Mouse (Mus musculus) liver, adult (tissue): ENCODE data around the gene Snx30.

Experiments used
- GATA4 ChIP-seq: IDR thresholded peaks from 2 replicates; pipeline ENCODE4 v1.6.1; 2014; ENCODE audit warnings: mild to moderate bottlenecking, low read length; ENCODE audit not compliant: insufficient replicate concordance

Gene Snx30

DNA sequence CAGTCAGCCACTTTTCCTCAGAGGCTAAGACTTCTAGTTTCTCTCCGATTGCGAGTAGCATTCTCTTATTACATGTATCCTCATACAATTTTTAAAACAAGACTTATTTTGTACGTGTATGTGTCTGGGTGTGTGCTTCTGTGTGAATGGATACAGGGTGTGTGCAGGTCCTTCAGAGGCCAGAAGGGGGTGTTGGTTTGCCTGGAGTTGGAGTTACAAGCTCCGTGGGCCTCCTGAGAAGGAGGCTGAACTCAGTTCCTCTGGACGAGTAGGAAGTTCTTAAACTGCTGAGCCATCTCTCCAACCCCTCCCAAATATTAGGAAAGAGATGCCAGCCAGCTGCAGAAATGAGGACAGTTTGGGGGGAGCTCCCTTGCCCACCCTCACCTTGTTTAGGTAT is 2.8 kb downstream of the Snx30 start:
- TF ChIP-seq GATA4: no peak

- TF ChIP-seq GATA4: peak; percentile 81; the same call in 1 of the 2 replicates
Observed at GRCm38 (mm10) chr4:59814094-59814493, 8.5 kb downstream of the Snx30 start.

DNA sequence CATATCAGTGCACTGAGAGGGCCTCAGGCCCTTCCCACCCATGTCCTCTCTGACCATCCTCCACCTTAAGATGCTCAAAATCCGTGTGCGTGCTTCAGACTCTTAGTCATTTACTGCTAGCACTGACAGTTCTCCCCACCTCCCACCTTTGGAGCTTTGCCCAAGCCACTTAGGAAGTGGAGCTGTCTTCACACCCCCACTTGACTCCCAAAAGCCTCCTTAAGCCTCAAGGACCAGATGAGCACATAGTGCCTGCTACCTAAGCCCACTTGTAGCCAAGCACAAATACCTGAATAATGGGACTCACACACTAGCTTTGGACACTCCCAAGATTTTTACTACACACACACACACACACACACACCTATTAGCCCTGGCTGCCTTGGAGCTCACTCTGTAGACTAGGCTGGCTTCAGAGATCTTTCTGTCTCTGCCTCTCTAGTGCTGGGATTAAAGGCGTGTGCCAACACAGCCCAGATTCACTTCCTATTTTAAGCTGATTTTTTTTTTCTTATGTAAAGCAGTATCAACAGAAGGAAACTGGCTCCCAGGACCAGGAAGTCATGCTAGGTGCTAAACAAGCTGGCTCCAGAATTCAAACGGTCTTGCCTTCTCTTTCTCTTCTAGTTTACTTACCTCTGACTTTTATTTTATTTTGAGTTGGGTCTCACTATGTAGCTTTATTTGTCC is 9.6 kb downstream of the Snx30 start:
- no peak for TF ChIP-seq GATA4

- TF ChIP-seq GATA4: no peak
Observed at GRCm38 (mm10) chr4:59816016-59816415, 10.4 kb downstream of the Snx30 start.

DNA sequence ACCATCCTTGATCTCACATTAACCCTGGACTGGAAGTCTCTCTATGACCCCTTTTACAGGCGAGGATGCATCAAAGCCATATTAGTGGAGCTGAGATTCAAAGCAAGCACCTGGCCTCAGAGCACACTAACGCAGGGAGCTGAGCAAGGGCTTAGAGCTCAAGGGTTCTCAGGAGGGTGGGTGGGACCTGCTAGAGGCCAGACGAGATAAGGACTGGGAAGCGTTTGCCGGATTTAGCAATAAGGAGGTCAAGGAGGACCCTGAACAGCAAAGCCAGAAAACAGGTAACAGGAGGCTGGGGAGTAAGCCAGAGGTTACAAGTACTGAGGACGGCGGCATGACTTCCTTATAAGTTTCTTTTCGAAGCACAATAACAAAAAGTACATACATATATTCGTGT is 10.8 kb downstream of the Snx30 start:
- no peak for TF ChIP-seq GATA4

DNA sequence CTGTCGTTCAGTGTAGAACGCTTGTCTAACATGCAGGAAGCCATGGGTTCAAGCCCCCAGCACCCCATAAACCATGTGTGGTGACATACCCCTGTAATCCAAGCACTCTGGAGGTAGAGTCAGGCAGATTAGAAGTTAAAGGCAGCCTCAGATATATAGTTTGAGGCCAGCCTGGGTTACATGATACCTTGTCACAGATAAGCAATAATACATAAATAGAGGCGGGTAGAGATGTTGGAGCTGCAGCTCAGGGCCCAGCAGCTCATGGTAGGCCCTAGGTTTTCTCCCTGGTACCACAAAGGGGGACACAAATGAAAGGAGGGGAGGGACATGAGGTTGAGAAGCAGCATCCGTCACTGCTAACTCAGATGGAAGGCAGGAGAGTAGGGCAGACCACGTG is 12.2 kb downstream of the Snx30 start:
- no peak for TF ChIP-seq GATA4

DNA sequence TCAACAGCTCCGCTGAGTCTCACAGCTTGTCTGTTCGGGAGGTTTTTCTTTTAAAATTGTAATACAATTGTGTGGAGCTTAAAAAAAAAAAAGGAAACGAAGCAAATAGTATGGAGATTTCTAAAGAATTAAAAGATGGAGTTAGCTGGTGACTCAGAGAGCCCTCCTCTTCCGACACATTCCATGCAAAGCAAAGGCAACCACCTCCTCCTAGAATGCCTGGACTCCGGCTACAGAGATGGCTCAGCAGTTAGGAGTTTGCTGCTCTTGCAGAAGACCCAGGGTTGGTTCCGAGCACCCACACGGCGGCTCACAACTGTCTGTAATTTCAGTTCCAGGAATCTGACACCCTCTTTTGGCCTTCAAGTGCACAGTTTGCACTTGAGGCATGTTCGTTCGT is 12.9 kb downstream of the Snx30 start:
- no peak for TF ChIP-seq GATA4

DNA sequence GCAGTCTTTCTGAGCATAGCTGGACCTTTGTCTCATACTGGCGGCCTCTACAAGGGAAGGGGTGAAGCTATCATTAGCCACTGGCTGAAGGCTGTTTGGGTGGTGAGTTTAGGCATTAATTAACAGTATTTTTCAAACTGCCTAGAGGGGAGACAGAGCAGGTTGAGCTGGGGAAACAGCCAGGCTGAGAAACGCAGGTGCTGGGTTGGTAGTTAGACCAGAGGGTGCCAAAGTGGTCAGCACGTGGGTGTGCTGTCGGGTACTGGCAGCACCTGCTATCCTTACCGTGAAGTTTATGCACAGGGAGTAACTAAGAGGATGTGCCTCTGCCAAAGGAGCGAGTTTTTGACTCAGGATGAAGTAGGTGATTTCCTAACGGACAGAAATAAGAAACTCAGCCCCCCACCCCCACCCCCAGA is 13.4 kb downstream of the Snx30 start:
- no peak for TF ChIP-seq GATA4

GRCm38 (mm10) chr4:59819477-59820022 is 13.9 kb downstream of the Snx30 start:
- no peak for TF ChIP-seq GATA4

DNA sequence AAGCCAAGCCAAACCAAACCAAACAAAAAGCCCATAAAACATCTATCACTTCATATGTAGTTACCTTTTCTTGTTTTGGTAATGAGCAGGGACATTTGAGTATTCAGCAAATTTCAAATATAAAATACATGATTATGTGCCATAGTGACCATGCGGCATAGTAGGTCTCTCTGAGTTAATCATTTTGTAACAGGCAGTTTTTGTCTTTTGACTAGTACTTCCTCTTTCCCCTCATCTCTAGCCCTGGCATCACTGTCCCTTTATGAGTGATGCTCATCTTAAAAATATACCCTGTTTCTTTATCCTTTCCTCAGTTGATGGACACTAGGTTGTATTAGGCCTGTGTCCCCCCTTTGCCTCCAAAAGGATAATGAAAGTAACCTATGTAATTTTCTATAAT is 15.9 kb downstream of the Snx30 start:
- TF ChIP-seq GATA4: no peak

DNA sequence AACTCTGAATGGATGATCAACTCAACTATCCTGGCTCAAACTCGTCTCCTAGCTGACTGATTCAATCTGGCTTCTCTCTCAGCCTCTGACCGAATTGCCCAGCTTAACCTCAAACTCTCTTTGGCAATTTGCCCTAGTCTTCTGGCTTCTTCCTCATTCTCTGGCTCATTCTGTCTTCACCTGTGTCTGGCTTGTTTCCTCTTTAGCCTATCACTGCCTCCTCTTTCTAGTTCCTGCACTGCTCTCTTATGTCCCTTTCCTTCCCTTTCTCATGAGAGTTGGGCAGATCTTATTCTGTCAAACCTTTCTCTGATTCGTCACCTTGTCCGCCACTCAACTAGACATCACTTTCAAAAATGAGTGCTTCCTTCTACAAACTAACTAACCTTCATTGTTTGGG is 16.5 kb downstream of the Snx30 start:
- TF ChIP-seq GATA4: no peak

GRCm38 (mm10) chr4:59823470-59823869 is 17.8 kb downstream of the Snx30 start:
- TF ChIP-seq GATA4: no peak

GRCm38 (mm10) chr4:59824860-59825259 is 19.2 kb downstream of the Snx30 start:
- no peak for TF ChIP-seq GATA4

DNA sequence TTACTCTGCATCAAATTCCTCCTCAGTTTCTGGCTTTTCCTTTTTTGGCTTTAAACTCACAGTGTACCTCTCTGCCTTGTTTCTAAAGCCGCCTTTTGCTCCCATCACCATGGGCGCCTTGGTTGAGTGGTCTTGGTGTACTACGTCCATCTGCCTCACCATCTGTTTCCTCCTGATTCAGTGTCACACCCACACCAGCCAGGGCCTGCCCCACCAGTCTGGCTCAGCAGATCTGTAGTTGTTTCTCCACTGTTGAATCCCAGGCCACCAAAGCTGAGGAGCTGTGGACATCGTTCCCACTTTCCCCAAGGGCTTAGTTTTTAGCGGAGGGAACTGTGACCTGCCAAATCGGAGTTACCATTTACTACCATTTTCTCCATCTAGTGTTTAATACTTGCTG is 20.0 kb downstream of the Snx30 start:
- TF ChIP-seq GATA4: no peak

- TF ChIP-seq GATA4: no peak
Observed at GRCm38 (mm10) chr4:59826381-59826780, 20.7 kb downstream of the Snx30 start.

- TF ChIP-seq GATA4: no peak
Observed at GRCm38 (mm10) chr4:59829072-59829471, 23.4 kb downstream of the Snx30 start.

DNA sequence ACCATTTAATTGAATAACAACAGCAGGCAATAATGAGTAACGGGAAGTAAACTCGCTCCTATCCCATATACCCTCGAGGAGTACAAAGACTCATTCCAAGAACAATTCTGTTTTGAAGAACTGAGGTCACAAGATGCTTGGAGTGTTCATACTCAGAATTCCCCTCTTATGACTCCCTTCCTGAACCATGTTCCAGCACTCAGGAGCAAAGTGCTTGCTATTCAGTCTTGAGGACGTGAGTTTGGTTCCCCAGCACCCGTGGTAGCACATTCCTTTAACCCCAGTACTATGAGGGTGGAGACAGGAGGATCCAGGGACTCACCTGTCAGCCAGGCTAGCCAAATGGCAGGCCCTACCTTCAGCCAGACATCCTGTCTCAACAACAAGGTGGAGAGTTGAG is 25.4 kb downstream of the Snx30 start:
- TF ChIP-seq GATA4: no peak
